Mouse (Mus musculus): ENCODE measurements around the gene Slc25a35.
A peak's percentile ranks its signal among the peaks of the same experiment; 100 is the strongest.
"Not testable (repeated sequence)": the region's sequence is repeated elsewhere in the genome, so short reads cannot be mapped to it uniquely, and the experiment has no call there.

The Slc25a35 gene

GRCm38 (mm10) chr11:68962159-68962558, 5.8 kb upstream of the Slc25a35 start:
- not testable (repeated sequence) for DNase-seq (ENCODE audit: low spot score in 2 of 2)

GRCm38 (mm10) chr11:68963405-68963804, 4.5 kb upstream of the Slc25a35 start:
- DNase-seq (ENCODE audit: low spot score in 2 of 2), result no peak

GRCm38 (mm10) chr11:68965050-68965449, 2.9 kb upstream of the Slc25a35 start:
- no peak for DNase-seq (ENCODE audit: low spot score in 2 of 2)

GRCm38 (mm10) chr11:68965845-68966244, 2.1 kb upstream of the Slc25a35 start:
- no peak for DNase-seq (ENCODE audit: low spot score in 2 of 2)

GRCm38 (mm10) chr11:68966554-68966953, 1.4 kb upstream of the Slc25a35 start:
- no peak for DNase-seq (ENCODE audit: low spot score in 2 of 2)

GRCm38 (mm10) chr11:68968752-68969151, 821 bp downstream of the Slc25a35 start:
- no peak for DNase-seq (ENCODE audit: low spot score in 2 of 2)

- DNase-seq (ENCODE audit: low spot score in 2 of 2), result no peak
These were observed 2.3 kb downstream of the Slc25a35 start for GRCm38 (mm10) chr11:68970232-68970631.

GRCm38 (mm10) chr11:68973250-68974058, 5.5 kb downstream of the Slc25a35 start:
- DNase-seq (ENCODE audit: low spot score in 2 of 2), result peak; percentile 65 to 73

- no peak for DNase-seq (ENCODE audit: low spot score in 2 of 2)
These were observed 6.1 kb downstream of the Slc25a35 start for GRCm38 (mm10) chr11:68974059-68974450.

GRCm38 (mm10) chr11:68975085-68975484, 7.2 kb downstream of the Slc25a35 start, which contains the start of gene Rangrf:
Gene Rangrf, minus strand, starts transcription at chr11:68975185.
- DNase-seq (ENCODE audit: low spot score in 2 of 2), result no peak

- DNase-seq (ENCODE audit: low spot score in 2 of 2), result no peak
These were observed 7.7 kb downstream of the Slc25a35 start for GRCm38 (mm10) chr11:68975601-68976000.

GRCm38 (mm10) chr11:68979320-68979733, 11.4 kb downstream of the Slc25a35 start:
- DNase-seq (ENCODE audit: low spot score in 2 of 2), result no peak

- no peak for DNase-seq (ENCODE audit: low spot score in 2 of 2)
These were observed 13.0 kb downstream of the Slc25a35 start for GRCm38 (mm10) chr11:68980919-68981318.

- DNase-seq (ENCODE audit: low spot score in 2 of 2), result peak in 1 of 2 experiments; percentile 69
These were observed 14.9 kb downstream of the Slc25a35 start for GRCm38 (mm10) chr11:68982639-68983369.

- DNase-seq (ENCODE audit: low spot score in 2 of 2), result no peak
These were observed 19.5 kb downstream of the Slc25a35 start for GRCm38 (mm10) chr11:68987365-68987882.

- DNase-seq (ENCODE audit: low spot score in 2 of 2), result no peak
These were observed 20.4 kb downstream of the Slc25a35 start for GRCm38 (mm10) chr11:68988341-68988740.

GRCm38 (mm10) chr11:68993122-68993521, 25.2 kb downstream of the Slc25a35 start:
- no peak for DNase-seq (ENCODE audit: low spot score in 2 of 2)

GRCm38 (mm10) chr11:68994377-68994776, 26.4 kb downstream of the Slc25a35 start:
- DNase-seq (ENCODE audit: low spot score in 2 of 2), result no peak

- no peak for DNase-seq (ENCODE audit: low spot score in 2 of 2)
These were observed 29.1 kb downstream of the Slc25a35 start for GRCm38 (mm10) chr11:68997080-68997479.

- not testable (repeated sequence) for DNase-seq (ENCODE audit: low spot score in 2 of 2)
These were observed 34.9 kb downstream of the Slc25a35 start for GRCm38 (mm10) chr11:69002782-69003181.

GRCm38 (mm10) chr11:69003592-69003991, 35.7 kb downstream of the Slc25a35 start:
- DNase-seq (ENCODE audit: low spot score in 2 of 2), result no peak

GRCm38 (mm10) chr11:69005193-69005592, 37.3 kb downstream of the Slc25a35 start:
- DNase-seq (ENCODE audit: low spot score in 2 of 2), result no peak

- DNase-seq (ENCODE audit: low spot score in 2 of 2), result not testable (repeated sequence)
These were observed 38.6 kb downstream of the Slc25a35 start for GRCm38 (mm10) chr11:69006575-69006974.

Measured in frontal cortex, postnatal 14 days (tissue).